Mouse (Mus musculus) myocyte (in vitro differentiated cells): Measurements from ENCODE around the gene Jak2. TPM values are rescaled to one million over a fixed set of nuclear protein-coding genes. Genes with fewer than 3 reads are reported as not detected.

Source experiments
- H3K27me3 ChIP-seq: one replicate; pipeline ENCODE4 v1.6.1; 2011; ENCODE audit not compliant: control insufficient read depth, insufficient read depth, insufficient read length
- H3K36me3 ChIP-seq: one replicate; pipeline ENCODE4 v1.6.1; 2011; ENCODE audit not compliant: control insufficient read depth, insufficient read depth
- H3K4me2 ChIP-seq: one replicate; pipeline ENCODE4 v1.6.1; 2011; ENCODE audit warnings: low read depth, control low read depth
- H3K4me3 ChIP-seq: one replicate; pipeline ENCODE4 v1.5.1; 2011; ENCODE audit warnings: mild to moderate bottlenecking, control low read depth, moderate library complexity
- H3K79me2 ChIP-seq: one replicate; pipeline ENCODE4 v1.6.1; 2011; ENCODE audit not compliant: control insufficient read depth, insufficient read depth
- H3ac ChIP-seq: one replicate; pipeline ENCODE4 v1.6.1; 2011; ENCODE audit not compliant: control insufficient read depth, insufficient read length
- CEBPB ChIP-seq: IDR thresholded peaks from 2 replicates; pipeline ENCODE4 v1.6.1; 2011; ENCODE audit warnings: mild to moderate bottlenecking, moderate library complexity; ENCODE audit not compliant: poor library complexity, insufficient read depth, severe bottlenecking
- E2F4 ChIP-seq: IDR thresholded peaks from one replicate; pipeline ENCODE4 v1.6.1; 2011; ENCODE audit warnings: mild to moderate bottlenecking, control low read depth, moderate library complexity; ENCODE audit not compliant: insufficient read depth
- MAX ChIP-seq: IDR thresholded peaks from one replicate; pipeline ENCODE4 v1.6.1; 2011; ENCODE audit warnings: low read depth, mild to moderate bottlenecking, control low read depth
- MYOD1 ChIP-seq, 3 experiments: IDR thresholded peaks; one replicate each; pipeline ENCODE4 v1.6.1; 2011; ENCODE audit warnings: control low read depth in 2 of 3, low read depth in 2 of 3, mild to moderate bottlenecking in 2 of 3, moderate library complexity in 1 of 3; ENCODE audit not compliant: insufficient read length in 2 of 3, control insufficient read depth in 1 of 3
- MYOG ChIP-seq, 3 experiments: IDR thresholded peaks; one replicate each; pipeline ENCODE4 v1.6.1; 2011; ENCODE audit warnings: control low read depth in 2 of 3, low read depth in 2 of 3, mild to moderate bottlenecking in 2 of 3; ENCODE audit not compliant: insufficient read length in 2 of 3, control insufficient read depth in 1 of 3, insufficient read depth in 1 of 3
- POLR2A ChIP-seq: IDR thresholded peaks from one replicate; pipeline ENCODE4 v1.6.1; 2011; ENCODE audit warnings: low read depth, mild to moderate bottlenecking, control low read depth, moderate library complexity; ENCODE audit not compliant: insufficient read length
- POLR2AphosphoS2 ChIP-seq: IDR thresholded peaks from one replicate; pipeline ENCODE4 v1.6.1; 2011; ENCODE audit warnings: low read depth, control low read depth; ENCODE audit not compliant: insufficient read length
- REST ChIP-seq: IDR thresholded peaks from one replicate; pipeline ENCODE4 v1.6.1; 2011; ENCODE audit warnings: mild to moderate bottlenecking, control low read depth, moderate library complexity; ENCODE audit not compliant: insufficient read depth, insufficient read length
- SRF ChIP-seq: IDR thresholded peaks from one replicate; pipeline ENCODE4 v1.6.1; 2011; ENCODE audit warnings: low read depth; ENCODE audit not compliant: control insufficient read depth, insufficient read length
- TCF12 ChIP-seq: IDR thresholded peaks from one replicate; pipeline ENCODE4 v1.6.1; 2011; ENCODE audit warnings: mild to moderate bottlenecking, control low read depth; ENCODE audit not compliant: poor library complexity, insufficient read depth, severe bottlenecking
- TCF3 ChIP-seq: IDR thresholded peaks from one replicate; pipeline ENCODE4 v1.6.1; 2011; ENCODE audit warnings: low read depth, control low read depth; ENCODE audit not compliant: insufficient read length
- USF1 ChIP-seq: IDR thresholded peaks from one replicate; pipeline ENCODE4 v1.6.1; 2011; ENCODE audit warnings: low read depth, mild to moderate bottlenecking, control low read depth, moderate library complexity
- polyA plus RNA-seq: library from polyadenylated mRNA; unstranded; fragments of >200 nt; fragmentation: generic; extraction: Trizol; gene quantifications from one replicate; pipeline ENCODE4 v1.2.1, GENCODE M21; 2012; ENCODE audit warnings: missing spikeins

The Jak2 gene
- polyA plus RNA-seq, 1 experiment = 3.3 TPM

DNA sequence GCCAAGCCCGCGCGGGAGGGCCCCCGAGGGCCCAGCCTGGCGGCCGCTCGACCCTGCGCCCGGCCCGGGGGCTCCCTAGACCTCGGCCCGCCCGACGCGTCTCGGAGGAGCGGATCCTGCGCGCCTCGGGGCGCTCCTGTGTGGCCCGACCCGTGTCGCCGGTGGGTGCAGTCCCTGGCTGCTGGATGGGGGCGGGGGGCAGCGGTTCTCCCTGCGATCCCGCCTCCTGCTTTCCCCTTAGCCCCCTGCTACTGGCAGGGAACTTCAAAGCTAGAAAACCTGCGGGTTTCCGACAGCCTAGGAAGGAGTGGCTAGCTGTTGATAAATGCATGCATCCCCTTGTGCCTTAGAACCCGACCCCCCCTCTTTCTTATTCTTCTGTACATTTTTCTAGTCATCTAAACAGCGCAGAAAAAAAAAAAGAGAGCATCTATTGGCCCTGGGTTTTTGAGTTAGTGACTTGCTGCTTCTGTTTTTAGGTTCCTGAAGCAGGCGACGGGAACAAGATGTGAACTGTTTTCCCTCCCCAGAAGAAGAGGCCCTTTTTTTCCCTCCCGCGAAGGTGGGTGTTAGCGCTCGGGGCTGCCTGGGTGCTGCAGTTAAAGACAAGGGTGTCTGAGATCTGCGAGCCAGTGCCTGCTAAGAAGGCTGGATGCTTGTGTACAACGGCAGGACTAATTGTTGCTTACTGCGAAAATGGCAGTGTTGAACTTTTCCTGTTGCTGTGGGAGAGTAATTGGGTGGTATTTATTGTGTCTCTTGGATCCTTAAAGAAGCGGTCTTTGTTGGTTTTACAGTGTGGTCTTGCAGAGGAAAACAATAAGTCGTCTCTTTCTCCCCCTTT is 552 bp downstream of the Jak2 start:
- TF ChIP-seq MYOG (IDR thresholded peaks at IDR 0.05; ENCODE audit: control insufficient read depth in 1 of 3, insufficient read depth in 1 of 3, insufficient read length in 2 of 3, low read depth in 2 of 3) = peak in 1 of 3 experiments; percentile 6
- no peak for TF ChIP-seq POLR2A
- H3ac ChIP-seq = peak overlapping the region; percentile 96
- H3K79me2 ChIP-seq = peaks cover 11% of the 10 kb centered on the region
- no peaks in the 10 kb centered on the region for H3K36me3 ChIP-seq
- peak overlapping the region; percentile 60 for H3K4me3 ChIP-seq
- H3K4me2 ChIP-seq = peak overlapping the region; percentile 88
- H3K27me3 ChIP-seq = no peaks in the 10 kb centered on the region

DNA sequence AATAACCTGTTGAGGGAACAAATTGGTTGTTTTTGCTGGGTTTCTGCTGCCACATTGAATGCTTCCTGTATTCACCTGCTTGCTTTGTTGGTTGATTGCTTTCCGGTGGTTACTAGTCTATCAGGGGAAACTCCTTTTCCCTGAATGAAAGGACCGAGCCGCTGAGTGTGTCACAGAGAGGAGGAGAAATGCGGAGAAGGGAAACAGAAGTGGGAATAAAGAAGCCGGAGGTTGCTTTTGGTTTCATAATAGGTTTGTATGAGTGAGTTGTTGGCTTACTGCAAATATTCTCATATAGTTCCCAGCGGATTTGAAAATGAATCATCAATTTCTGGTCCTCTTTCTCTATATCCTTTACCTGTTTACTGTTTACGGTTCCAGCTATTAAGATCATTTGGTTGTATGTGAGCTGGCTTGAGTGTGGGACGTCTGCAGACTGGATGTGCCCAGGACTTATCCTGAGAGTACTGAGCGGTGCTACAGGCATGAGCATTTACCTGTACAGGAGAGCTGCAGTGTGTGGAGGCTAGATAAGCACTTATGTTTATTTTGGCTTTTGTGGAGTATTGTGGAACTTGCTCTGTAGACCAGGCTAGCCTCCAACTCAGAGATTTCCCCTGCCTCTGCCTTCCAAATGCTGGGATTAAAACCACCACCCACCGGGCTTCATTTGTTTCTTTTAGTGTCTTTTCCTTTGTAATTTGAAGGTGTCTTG is 1.4 kb downstream of the Jak2 start:
- Histone ChIP-seq H3ac (peak overlapping the region; percentile 96), H3K4me2 (peak overlapping the region; percentile 88), H3K36me3 (no peaks in the 10 kb centered on the region), H3K79me2 (peaks cover 11% of the 10 kb centered on the region), H3K4me3 (peak overlapping the region; percentile 60), H3K27me3 (no peaks in the 10 kb centered on the region)
- TF ChIP-seq CEBPB (peak; percentile 59; the same call in 1 of the 2 replicates), USF1 (no peak)

DNA sequence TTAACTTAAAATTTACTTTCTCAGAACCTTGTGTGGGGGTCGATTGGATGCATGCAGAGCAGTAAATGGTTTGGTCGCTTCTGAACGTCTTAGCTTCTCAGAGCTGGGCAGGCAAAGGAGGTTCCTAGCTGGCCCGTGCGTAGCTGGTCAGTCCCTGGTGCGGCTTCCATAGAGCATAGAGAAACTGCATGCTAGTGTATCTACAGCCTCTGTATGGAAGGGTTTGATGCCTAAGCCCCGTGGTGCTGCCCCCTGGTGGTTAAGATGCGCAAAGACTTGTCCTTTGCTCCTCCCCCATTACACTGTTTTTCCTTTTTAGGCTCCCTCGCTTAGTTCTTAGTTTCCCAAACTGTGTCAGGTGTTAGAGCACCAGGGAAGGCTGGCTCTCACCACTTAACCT is 2.1 kb downstream of the Jak2 start:
- Histone ChIP-seq H3K4me3 (peak overlapping the region; percentile 60), H3K36me3 (no peaks in the 10 kb centered on the region)
- TF ChIP-seq USF1 = no peak
- peak; percentile 49 for TF ChIP-seq SRF

DNA sequence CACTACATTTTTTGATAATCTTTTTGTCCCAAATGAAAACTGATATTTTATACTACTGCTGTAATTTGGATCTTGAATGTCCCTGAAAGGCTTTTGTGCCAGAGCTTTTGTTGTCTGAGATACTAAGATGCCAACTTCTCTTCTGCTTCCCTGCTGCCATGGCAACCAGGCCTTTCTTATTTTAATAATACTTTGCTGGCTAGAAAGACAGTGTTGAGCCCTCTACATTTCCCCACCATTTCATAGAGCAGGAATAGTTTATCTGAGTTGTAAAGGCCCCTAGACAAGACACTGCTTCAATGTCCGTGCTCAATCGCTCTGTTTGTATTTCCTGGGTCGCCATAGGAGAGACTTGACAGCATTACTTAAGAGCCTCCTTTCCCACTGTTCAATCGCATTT is 3.0 kb downstream of the Jak2 start:
- peaks cover 11% of the 10 kb centered on the region for H3K79me2 ChIP-seq
- H3ac ChIP-seq = no peak overlapping the region
- no peak for TF ChIP-seq TCF12
- TF ChIP-seq POLR2A = no peak
- no peak for TF ChIP-seq USF1
- no peak for TF ChIP-seq CEBPB
- no peak overlapping the region for H3K4me3 ChIP-seq
- no peaks in the 10 kb centered on the region for H3K36me3 ChIP-seq
- no peak overlapping the region for H3K4me2 ChIP-seq
- H3K27me3 ChIP-seq = no peaks in the 10 kb centered on the region

More for the DNA sequence above, 2.1 kb downstream of the Jak2 start:
- peak overlapping the region; percentile 88 for H3K4me2 ChIP-seq
- H3K79me2 ChIP-seq = peaks cover 11% of the 10 kb centered on the region
- no peak overlapping the region for H3ac ChIP-seq
- no peaks in the 10 kb centered on the region for H3K27me3 ChIP-seq

- no peaks in the 10 kb centered on the region for H3K36me3 ChIP-seq
- no peak for TF ChIP-seq SRF
- no peak for TF ChIP-seq MYOG (IDR thresholded peaks at IDR 0.05; ENCODE audit: control insufficient read depth in 1 of 3, insufficient read depth in 1 of 3, insufficient read length in 2 of 3, low read depth in 2 of 3)
- TF ChIP-seq USF1 = no peak
- no peak for TF ChIP-seq MAX
- TF ChIP-seq TCF3 = no peak
- no peak for TF ChIP-seq TCF12
- no peak for TF ChIP-seq MYOD1 (IDR thresholded peaks at IDR 0.05; ENCODE audit: control insufficient read depth in 1 of 3, insufficient read length in 2 of 3, low read depth in 2 of 3)
- TF ChIP-seq POLR2A = no peak
- TF ChIP-seq E2F4 = no peak
- TF ChIP-seq CEBPB = no peak
- no peak for TF ChIP-seq REST
- no peak for TF ChIP-seq POLR2AphosphoS2
- peaks cover 11% of the 10 kb centered on the region for H3K79me2 ChIP-seq
- no peak overlapping the region for H3ac ChIP-seq
- H3K4me2 ChIP-seq = no peak overlapping the region
- no peak overlapping the region for H3K4me3 ChIP-seq
- H3K27me3 ChIP-seq = no peaks in the 10 kb centered on the region
These were observed 3.8 kb downstream of the Jak2 start for GRCm38 (mm10) chr19:29255327-29256027.
